Mouse (Mus musculus): ENCODE data around the gene Hip1r. TPM values are rescaled to one million over a fixed set of nuclear protein-coding genes. Genes with fewer than 3 reads are reported as not detected.

Gene Hip1r
- polyA plus RNA-seq, 1 experiment = not detected

GRCm38 (mm10) chr5:124041097-124041496 is 67.7 kb downstream of the Hip1r start:
- TF ChIP-seq CTCF (IDR thresholded peaks at IDR 0.05; ENCODE audit: insufficient read depth, low read depth, low read length) = no peak
- no peak for TF ChIP-seq POLR2A (IDR thresholded peaks at IDR 0.05; ENCODE audit: insufficient read depth, low read depth, low read length)
- H3K4me3 ChIP-seq (ENCODE audit: insufficient read depth, low read depth, low read length) = no peak overlapping the region
- 46% methylated on average over 9 of the region's 9 CpGs for WGBS
- no peak overlapping the region for H3K27ac ChIP-seq (ENCODE audit: insufficient read depth, low read depth, low read length)
- H3K4me1 ChIP-seq (ENCODE audit: control insufficient read depth, insufficient read depth, low read length) = peaks cover 7% of the 10 kb centered on the region

GRCm38 (mm10) chr5:124043212-124043978 is 70.0 kb downstream of the Hip1r start:
- 27% methylated on average over 10 of the region's 10 CpGs for WGBS
- Histone ChIP-seq H3K27ac (ENCODE audit: insufficient read depth, low read depth, low read length) (peak overlapping the region; percentile 46), H3K4me3 (ENCODE audit: insufficient read depth, low read depth, low read length) (no peak overlapping the region), H3K4me1 (ENCODE audit: control insufficient read depth, insufficient read depth, low read length) (peaks cover 12% of the 10 kb centered on the region)
- TF ChIP-seq CTCF (IDR thresholded peaks at IDR 0.05; ENCODE audit: insufficient read depth, low read depth, low read length) (no peak), POLR2A (IDR thresholded peaks at IDR 0.05; ENCODE audit: insufficient read depth, low read depth, low read length) (no peak)

GRCm38 (mm10) chr5:124043999-124044398 is 70.6 kb downstream of the Hip1r start:
- H3K4me1 ChIP-seq (ENCODE audit: control insufficient read depth, insufficient read depth, low read length) = peaks cover 12% of the 10 kb centered on the region
- TF ChIP-seq CTCF (IDR thresholded peaks at IDR 0.05; ENCODE audit: insufficient read depth, low read depth, low read length) = no peak
- TF ChIP-seq POLR2A (IDR thresholded peaks at IDR 0.05; ENCODE audit: insufficient read depth, low read depth, low read length) = no peak
- H3K4me3 ChIP-seq (ENCODE audit: insufficient read depth, low read depth, low read length) = no peak overlapping the region
- peak overlapping the region; percentile 46 for H3K27ac ChIP-seq (ENCODE audit: insufficient read depth, low read depth, low read length)
- WGBS = 49% methylated on average over 5 of the region's 5 CpGs

- TF ChIP-seq CTCF (IDR thresholded peaks at IDR 0.05; ENCODE audit: insufficient read depth, low read depth, low read length) (no peak), POLR2A (IDR thresholded peaks at IDR 0.05; ENCODE audit: insufficient read depth, low read depth, low read length) (no peak)
- Histone ChIP-seq H3K27ac (ENCODE audit: insufficient read depth, low read depth, low read length) (no peak overlapping the region), H3K4me1 (ENCODE audit: control insufficient read depth, insufficient read depth, low read length) (peaks cover 19% of the 10 kb centered on the region), H3K4me3 (ENCODE audit: insufficient read depth, low read depth, low read length) (no peak overlapping the region)
- 57% methylated on average over 11 of the region's 11 CpGs for WGBS
These were observed 72.1 kb downstream of the Hip1r start for GRCm38 (mm10) chr5:124045453-124046010.

- WGBS = 79% methylated on average over 7 of the region's 7 CpGs
- TF ChIP-seq POLR2A (IDR thresholded peaks at IDR 0.05; ENCODE audit: insufficient read depth, low read depth, low read length) = no peak
- no peak for TF ChIP-seq CTCF (IDR thresholded peaks at IDR 0.05; ENCODE audit: insufficient read depth, low read depth, low read length)
- Histone ChIP-seq H3K27ac (ENCODE audit: insufficient read depth, low read depth, low read length) (no peak overlapping the region), H3K4me1 (ENCODE audit: control insufficient read depth, insufficient read depth, low read length) (peaks cover 16% of the 10 kb centered on the region), H3K4me3 (ENCODE audit: insufficient read depth, low read depth, low read length) (no peak overlapping the region)
These were observed 73.4 kb downstream of the Hip1r start for GRCm38 (mm10) chr5:124046741-124047401.

GRCm38 (mm10) chr5:124049249-124050045 is 76.0 kb downstream of the Hip1r start:
- no peak for TF ChIP-seq CTCF (IDR thresholded peaks at IDR 0.05; ENCODE audit: insufficient read depth, low read depth, low read length)
- TF ChIP-seq POLR2A (IDR thresholded peaks at IDR 0.05; ENCODE audit: insufficient read depth, low read depth, low read length) = no peak
- WGBS = 72% methylated on average over 15 of the region's 15 CpGs
- Histone ChIP-seq H3K4me3 (ENCODE audit: insufficient read depth, low read depth, low read length) (no peak overlapping the region), H3K27ac (ENCODE audit: insufficient read depth, low read depth, low read length) (no peak overlapping the region), H3K4me1 (ENCODE audit: control insufficient read depth, insufficient read depth, low read length) (peaks cover 11% of the 10 kb centered on the region)

- Histone ChIP-seq H3K4me3 (ENCODE audit: insufficient read depth, low read depth, low read length) (no peak overlapping the region), H3K27ac (ENCODE audit: insufficient read depth, low read depth, low read length) (no peak overlapping the region), H3K4me1 (ENCODE audit: control insufficient read depth, insufficient read depth, low read length) (peaks cover 11% of the 10 kb centered on the region)
- no peak for TF ChIP-seq CTCF (IDR thresholded peaks at IDR 0.05; ENCODE audit: insufficient read depth, low read depth, low read length)
- TF ChIP-seq POLR2A (IDR thresholded peaks at IDR 0.05; ENCODE audit: insufficient read depth, low read depth, low read length) = no peak
- WGBS = 74% methylated on average over 14 of the region's 14 CpGs
These were observed 76.9 kb downstream of the Hip1r start for GRCm38 (mm10) chr5:124050095-124051050.
